Mouse (Mus musculus) mouse trophoblast stem cell (cell line): ENCODE measurements around the gene Zap70.
"Not testable (repeated sequence)": the region's sequence is repeated elsewhere in the genome, so short reads cannot be mapped to it uniquely, and the experiment has no call there.

Source experiments
- in situ Hi-C, 2 experiments: fragments of 300-500 bp; cut with MseI, MboI; formaldehyde crosslinking; loops; 2 replicates in 1 of 2; 3 replicates in 1 of 2; pipeline ENCODE4 v1.15.1; 2025

Gene Zap70

GRCm38 (mm10) chr1:36772198-36772934 is 10.8 kb downstream of the Zap70 start:
- in situ Hi-C loops = no loop called here

GRCm38 (mm10) chr1:36780793-36781192 is 19.2 kb downstream of the Zap70 start:
- in situ Hi-C loops = loop anchor here in 1 of 2 experiments (10.0 kb wide), 1 partner anchor 464 kb away; no protein-coding TSS in a partner anchor

GRCm38 (mm10) chr1:36782476-36782875 is 20.9 kb downstream of the Zap70 start:
- in situ Hi-C loops = loop anchor here in 1 of 2 experiments (10.0 kb wide), 1 partner anchor 462 kb away; no protein-coding TSS in a partner anchor

GRCm38 (mm10) chr1:36784365-36785134 is 23.0 kb downstream of the Zap70 start:
- in situ Hi-C loops = loop anchor here in 1 of 2 experiments (10.0 kb wide), 1 partner anchor 460 kb away; no protein-coding TSS in a partner anchor

- in situ Hi-C loops = loop anchor here in 1 of 2 experiments (10.0 kb wide), 1 partner anchor 460 kb away; no protein-coding TSS in a partner anchor
Measured at GRCm38 (mm10) chr1:36785238-36785641, 23.6 kb downstream of the Zap70 start.

GRCm38 (mm10) chr1:36786377-36786776 is 24.8 kb downstream of the Zap70 start:
- in situ Hi-C loops = loop anchor here in 1 of 2 experiments (10.0 kb wide), 1 partner anchor 458 kb away; no protein-coding TSS in a partner anchor

- in situ Hi-C loops = loop anchor here in 1 of 2 experiments (10.0 kb wide), 1 partner anchor 455 kb away; no protein-coding TSS in a partner anchor
Measured at GRCm38 (mm10) chr1:36789416-36789815, 27.8 kb downstream of the Zap70 start.

GRCm38 (mm10) chr1:36796711-36797110 is 35.1 kb downstream of the Zap70 start:
- in situ Hi-C loops = no loop called here

- in situ Hi-C loops = no loop called here
Measured at GRCm38 (mm10) chr1:36797481-36797880, 35.9 kb downstream of the Zap70 start.

GRCm38 (mm10) chr1:36800379-36801011 is 38.9 kb downstream of the Zap70 start:
- in situ Hi-C loops = no loop called here

- in situ Hi-C loops = no loop called here
Measured at GRCm38 (mm10) chr1:36804259-36804658, 42.7 kb downstream of the Zap70 start.

- in situ Hi-C loops = no loop called here
Measured at GRCm38 (mm10) chr1:36804833-36805232, 43.2 kb downstream of the Zap70 start.

GRCm38 (mm10) chr1:36806181-36806905 is 44.7 kb downstream of the Zap70 start:
- in situ Hi-C loops = no loop called here

- in situ Hi-C loops = no loop called here
Measured at GRCm38 (mm10) chr1:36807086-36807485, 45.5 kb downstream of the Zap70 start.

GRCm38 (mm10) chr1:36807782-36808565 is 46.4 kb downstream of the Zap70 start:
- in situ Hi-C loops = no loop called here

GRCm38 (mm10) chr1:36811806-36812205 is 50.2 kb downstream of the Zap70 start:
- in situ Hi-C loops = no loop called here

- in situ Hi-C loops = no loop called here
Measured at GRCm38 (mm10) chr1:36813415-36813814, 51.8 kb downstream of the Zap70 start.

GRCm38 (mm10) chr1:36814271-36814903 is 52.8 kb downstream of the Zap70 start:
- in situ Hi-C loops = no loop called here

GRCm38 (mm10) chr1:36815166-36815565 is 53.6 kb downstream of the Zap70 start:
- in situ Hi-C loops = no loop called here

- in situ Hi-C loops = not testable (repeated sequence)
Measured at GRCm38 (mm10) chr1:36821918-36822317, 60.3 kb downstream of the Zap70 start.
